Mouse (Mus musculus) CD4-positive, CD25-positive, alpha-beta regulatory T cell, adult 2 months (primary cell): ENCODE measurements around the gene Gm3488.
"Not testable (repeated sequence)": the region's sequence is repeated elsewhere in the genome, so short reads cannot be mapped to it uniquely, and the experiment has no call there.

Source experiments
- DNase-seq: peaks from one replicate; pipeline ENCODE4 v3.0.0-alpha.2; 2012; ENCODE audit warnings: low read depth, low spot score

Gm3488 gene

GRCm38 (mm10) chr14:5501374-5501773, at the start of gene Gm3488:
TSS of gene Gm3488 (plus strand) at chr14:5501674.
- not testable (repeated sequence) for DNase-seq

- DNase-seq: not testable (repeated sequence)
Measured at GRCm38 (mm10) chr14:5455367-5455766, 46.1 kb upstream of the Gm3488 start, which contains the start of gene Gm3194. TSS of gene Gm3194 (minus strand) at chr14:5455467.

DNA sequence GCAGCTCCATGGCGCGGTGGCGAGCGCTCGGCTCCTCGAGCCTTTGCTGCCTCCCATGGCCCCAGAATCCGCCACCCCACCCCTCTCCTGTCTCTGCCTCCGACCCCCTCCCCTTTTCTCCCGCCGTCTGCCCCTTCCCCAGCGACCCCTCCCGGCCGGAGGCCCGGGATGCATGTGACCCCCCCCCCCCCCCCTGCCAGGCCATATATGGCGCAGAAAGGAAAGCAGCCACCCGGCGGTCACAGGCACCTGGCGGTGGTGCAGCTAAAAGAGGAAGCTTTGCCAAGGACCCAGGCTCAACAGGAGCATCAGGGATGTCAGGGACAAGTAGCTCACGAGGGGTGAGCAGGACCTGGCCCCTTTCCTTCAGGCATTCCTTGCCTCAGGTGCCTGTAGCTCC, 41.0 kb upstream of the Gm3488 start:
- DNase-seq: not testable (repeated sequence)

DNA sequence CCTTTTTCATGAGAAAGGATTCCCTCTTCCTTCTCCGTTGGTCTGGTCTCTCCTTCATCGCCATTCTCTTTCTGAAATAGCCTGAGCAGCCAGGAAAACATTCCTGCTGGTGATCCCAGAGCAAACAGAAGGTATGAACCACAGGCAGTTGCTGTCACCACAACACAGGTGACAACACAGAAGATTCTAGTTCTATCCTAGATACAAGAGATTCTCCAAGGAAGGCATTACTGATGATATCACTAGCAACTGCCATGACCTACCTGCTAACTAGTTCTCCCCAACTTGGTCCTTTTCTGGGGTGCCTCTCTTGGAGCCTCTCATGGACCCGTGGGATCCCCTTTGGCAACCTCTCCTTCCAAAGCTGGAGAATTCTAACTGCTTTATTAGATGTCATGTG, 23.7 kb upstream of the Gm3488 start, which contains the start of gene Gm8246:
Gene Gm8246 (minus strand): TSS at position 101 of the 400 bp plus-strand sequence.
- not testable (repeated sequence) for DNase-seq

- not testable (repeated sequence) for DNase-seq
Measured at GRCm38 (mm10) chr14:5483907-5484306, 17.6 kb upstream of the Gm3488 start, which contains the start of gene Gm3187. TSS of gene Gm3187 (plus strand) at chr14:5484207.

DNA sequence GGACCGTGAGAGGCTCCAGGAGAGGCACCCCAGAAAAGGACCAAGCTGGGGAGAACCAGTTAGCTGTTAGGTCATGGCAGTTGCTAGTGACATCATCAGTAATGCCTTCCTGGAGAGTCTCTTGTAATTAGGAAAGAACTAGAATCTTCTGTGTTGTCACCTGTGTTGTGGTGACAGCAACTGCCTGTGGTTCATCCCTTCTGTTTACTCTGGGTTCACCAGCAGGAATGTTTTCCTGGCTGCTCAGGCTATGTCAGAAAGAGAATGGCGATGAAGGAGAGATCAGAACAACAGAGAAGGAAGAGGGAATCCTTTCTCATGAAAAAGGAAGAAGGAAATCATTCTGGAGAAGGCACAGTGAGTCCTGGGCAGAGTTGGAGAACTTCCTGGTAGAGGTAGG, 36.7 kb downstream of the Gm3488 start, which contains the start of gene Gm3532:
Gene Gm3532 (plus strand): TSS at position 301 of the 400 bp plus-strand sequence.
- DNase-seq: not testable (repeated sequence)
